ENCODE assay signal across 22 mouse cellular contexts in the genomic region with DNA sequence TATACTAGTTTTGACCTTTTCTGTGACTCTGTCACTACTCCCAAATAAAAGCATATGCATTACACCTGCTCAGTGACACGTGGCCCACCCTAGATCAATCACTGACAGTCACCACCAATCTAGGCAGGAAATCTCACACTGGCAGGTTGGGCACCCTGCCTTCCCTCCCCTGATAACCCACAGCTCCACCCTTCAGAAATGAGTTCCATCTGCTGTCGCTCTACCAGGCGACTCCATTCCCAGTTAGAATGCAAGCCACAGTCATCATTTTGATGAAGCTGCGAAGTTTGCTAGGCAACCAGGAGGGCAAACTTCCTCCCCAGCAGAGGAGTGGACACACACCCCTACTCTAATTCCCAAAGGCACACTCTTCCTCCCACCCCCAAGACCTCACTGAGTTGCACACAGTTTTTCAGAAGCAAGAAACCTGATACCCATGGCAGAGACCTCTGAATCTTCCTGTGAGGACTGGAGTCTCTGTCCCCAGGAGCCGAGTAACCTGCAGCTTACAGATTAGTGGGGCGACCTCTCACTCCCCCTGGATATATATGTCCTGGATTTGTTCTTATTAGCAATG.
DNase-seq lines count a peak whose midpoint lies in the region; ATAC-seq and TF ChIP-seq lines count a peak whose summit lies in the region.
"Had no signal": no experiment of that assay in that cellular context is flagged by ENCODE, and none has a peak within 500 bp of the region (broad histone marks: within the 10 kb centered on the region; RNA-seq: fewer than 3 reads in every experiment).

No protein-coding gene starts in this region.

- H3K4me1 ChIP-seq in kidney, embryonic 15.5 days: peaks cover 43% of the 10 kb centered on the region
- peaks cover 24% of the 10 kb centered on the region for H3K4me1 ChIP-seq in cerebellum, adult 2 months (ENCODE audit: control insufficient read depth, insufficient read depth, low read length)
- H3K4me1 ChIP-seq: heart, embryonic 13.5 days; liver, embryonic 13.5 days; midbrain, embryonic 12.5 days had no signal

- no peaks in the 10 kb centered on the region for H3K9me3 ChIP-seq in kidney, embryonic 15.5 days (replicated peaks)
- H3K9me3 ChIP-seq: hindbrain, embryonic 12.5 days; liver, embryonic 13.5 days; midbrain, embryonic 12.5 days had no signal

- H3K4me2 ChIP-seq in kidney, embryonic 15.5 days: no peak overlapping the region
- H3K4me2 ChIP-seq: heart, embryonic 13.5 days; hindbrain, embryonic 12.5 days; liver, embryonic 13.5 days; midbrain, embryonic 12.5 days had no signal

- TF ChIP-seq POLR2A in cerebellum, adult 2 months (IDR thresholded peaks at IDR 0.05; ENCODE audit: borderline replicate concordance, insufficient read depth, low read length): no peak

- no peak for TF ChIP-seq CTCF in cerebellum, adult 2 months (IDR thresholded peaks at IDR 0.05; ENCODE audit: borderline replicate concordance, insufficient read depth, low read depth, low read length)

- no peak for DNase-seq in kidney, postnatal 36 days
- DNase-seq in cerebellum, adult 2 months: peak; percentile 46 to 56
- DNase-seq in embryo, embryonic 10 days (ENCODE audit: low spot score): peak; percentile 44
- DNase-seq in forelimb bud, embryonic 11.5 days (ENCODE audit: low read depth, low spot score): peak; percentile 13
- no peak for DNase-seq in thymus, postnatal 25 days
- no peak for DNase-seq in layer of hippocampus, adult 18-20 months (ENCODE audit: low spot score in 2 of 2)
- DNase-seq: adrenal gland, adult 2 months; gastrocnemius, postnatal 14 days; heart, adult 2 months; heart, postnatal 14 days; layer of hippocampus, adult 9-11 months; liver, embryonic 13.5 days; lung, adult 2 months; lung, postnatal 14 days; right cerebral cortex, postnatal 14 days; thymus, postnatal 14 days had no signal

- H3K36me3 ChIP-seq in kidney, embryonic 15.5 days: no peaks in the 10 kb centered on the region
- H3K36me3 ChIP-seq: heart, embryonic 13.5 days; hindbrain, embryonic 12.5 days; liver, embryonic 13.5 days; midbrain, embryonic 12.5 days had no signal

- H3K27ac ChIP-seq in kidney, embryonic 15.5 days: no peak overlapping the region
- no peak overlapping the region for H3K27ac ChIP-seq in cerebellum, adult 2 months (ENCODE audit: insufficient read depth, low read length)
- H3K27ac ChIP-seq: heart, adult 2 months; heart, embryonic 13.5 days; hindbrain, embryonic 12.5 days; liver, embryonic 13.5 days; midbrain, embryonic 12.5 days had no signal

- whole genome bisulfite sequencing in kidney, embryonic 15.5 days: 38% methylated on average over 6 of the region's 6 CpGs
- WGBS in cerebellum, adult 2 months: 55% methylated on average over 6 of the region's 6 CpGs

- H3K9ac ChIP-seq in kidney, embryonic 15.5 days: no peak overlapping the region
- H3K9ac ChIP-seq: heart, embryonic 13.5 days; hindbrain, embryonic 12.5 days; liver, embryonic 13.5 days; midbrain, embryonic 12.5 days had no signal

- H3K4me3 ChIP-seq in kidney, embryonic 15.5 days (replicated peaks): no peak overlapping the region
- H3K4me3 ChIP-seq in cerebellum, adult 2 months (replicated peaks; ENCODE audit: insufficient read depth, low read depth, low read length): no peak overlapping the region
- H3K4me3 ChIP-seq: heart, adult 2 months; heart, embryonic 13.5 days; hindbrain, embryonic 12.5 days; liver, embryonic 13.5 days; midbrain, embryonic 12.5 days had no signal

- peak; percentile 50; the same call in 1 of the 2 replicates for ATAC-seq in kidney, embryonic 15.5 days (replicated peaks; ENCODE audit: low FRiP score)
- ATAC-seq: forebrain, embryonic 14.5 days; intestine, postnatal 0 days had no signal

- 0 out of 2 replicates have a peak, but pooled peaks cover 3% of the 10 kb centered on the region for H3K27me3 ChIP-seq in kidney, embryonic 15.5 days
- no peaks in the 10 kb centered on the region for H3K27me3 ChIP-seq in cerebellum, adult 2 months (ENCODE audit: control insufficient read depth, insufficient read depth, low read length)
- H3K27me3 ChIP-seq: hindbrain, embryonic 12.5 days; liver, embryonic 13.5 days; midbrain, embryonic 12.5 days had no signal

Comparison
In these comparisons a context has a peak if more than half of its experiments do, and no peak if none do; other contexts are left out.
1. DNase-seq: peak in cerebellum, adult 2 months (2 of 2), embryo, embryonic 10 days (single experiment) and forelimb bud, embryonic 11.5 days (single experiment); none in kidney, postnatal 36 days (0 of 2), thymus, postnatal 25 days (single experiment) and layer of hippocampus, adult 18-20 months (0 of 2).